Mouse (Mus musculus) gastrocnemius, postnatal 14 days (tissue): ENCODE measurements at regions not wholly inside any gene's neighbourhood (a gene's known extent, or its start where the extent isn't known, plus 50 kb on each side); places are given as distances from the start of the nearest gene placed in this dataset.
"Not testable (repeated sequence)": the region's sequence is repeated elsewhere in the genome, so short reads cannot be mapped to it uniquely, and the experiment has no call there.

ENCODE experiments used
- DNase-seq: peaks from one replicate; pipeline ENCODE4 v3.0.0; 2021; ENCODE audit warnings: mixed read lengths
- intact Hi-C: fragments of 180-260 bp; cut with DNase I; formaldehyde crosslinking; loops from one replicate; pipeline ENCODE4 v1.15.1; 2025; ENCODE audit warnings: low total_unique reads

GRCm38 (mm10) chr15:60333573-60334306 lies 317.3 kb upstream of the 4933412E24Rik start:
- intact Hi-C loops, result no loop called here
- no peak for DNase-seq

- DNase-seq, result no peak
- intact Hi-C loops, result no loop called here
Observed at GRCm38 (mm10) chr15:60317577-60317976, 301.2 kb upstream of the 4933412E24Rik start.

GRCm38 (mm10) chr15:60315210-60315609 lies 298.8 kb upstream of the 4933412E24Rik start:
- intact Hi-C loops, result no loop called here
- DNase-seq, result no peak

- intact Hi-C loops, result no loop called here
- no peak for DNase-seq
Observed at GRCm38 (mm10) chr15:60309909-60310308, 293.5 kb upstream of the 4933412E24Rik start.

GRCm38 (mm10) chr15:60308968-60309367 lies 292.6 kb upstream of the 4933412E24Rik start:
- DNase-seq, result no peak
- intact Hi-C loops, result no loop called here

- no peak for DNase-seq
- intact Hi-C loops, result no loop called here
Observed at GRCm38 (mm10) chr15:60308126-60308525, 291.7 kb upstream of the 4933412E24Rik start.

GRCm38 (mm10) chr15:60303501-60303900 lies 287.1 kb upstream of the 4933412E24Rik start:
- intact Hi-C loops, result no loop called here
- DNase-seq, result no peak

- peak; percentile 4 for DNase-seq
- intact Hi-C loops, result no loop called here
Observed at GRCm38 (mm10) chr15:60301939-60302338, 285.5 kb upstream of the 4933412E24Rik start.

- DNase-seq, result no peak
- intact Hi-C loops, result no loop called here
Observed at GRCm38 (mm10) chr15:60285321-60285720, 268.9 kb upstream of the 4933412E24Rik start.

- intact Hi-C loops, result no loop called here
- DNase-seq, result no peak
Observed at GRCm38 (mm10) chr15:60280378-60280777, 264.0 kb upstream of the 4933412E24Rik start.

GRCm38 (mm10) chr15:60253661-60254060 lies 237.2 kb upstream of the 4933412E24Rik start:
- intact Hi-C loops, DNase-seq: not testable (repeated sequence)

- intact Hi-C loops, result no loop called here
- DNase-seq, result no peak
Observed at GRCm38 (mm10) chr15:60226335-60226938, 210.0 kb upstream of the 4933412E24Rik start.

GRCm38 (mm10) chr15:60195070-60195469 lies 178.7 kb upstream of the 4933412E24Rik start:
- intact Hi-C loops, result no loop called here
- no peak for DNase-seq

GRCm38 (mm10) chr15:60193157-60193556 lies 176.7 kb upstream of the 4933412E24Rik start:
- no peak for DNase-seq
- intact Hi-C loops, result no loop called here

- no peak for DNase-seq
- intact Hi-C loops, result no loop called here
Observed at GRCm38 (mm10) chr15:60187002-60187715, 170.7 kb upstream of the 4933412E24Rik start.

GRCm38 (mm10) chr15:60141554-60142070 lies 125.2 kb upstream of the 4933412E24Rik start:
- DNase-seq, result no peak
- intact Hi-C loops, result no loop called here

GRCm38 (mm10) chr15:60136671-60137070 lies 120.3 kb upstream of the 4933412E24Rik start:
- intact Hi-C loops, result no loop called here
- DNase-seq, result no peak

GRCm38 (mm10) chr15:60134515-60134914 lies 118.1 kb upstream of the 4933412E24Rik start:
- intact Hi-C loops, result no loop called here
- DNase-seq, result no peak

- DNase-seq, result no peak
- intact Hi-C loops, result no loop called here
Observed at GRCm38 (mm10) chr15:60132701-60133100, 116.3 kb upstream of the 4933412E24Rik start.

- DNase-seq, result no peak
Observed at GRCm38 (mm10) chr15:60124461-60124860, 108.0 kb upstream of the 4933412E24Rik start.

More at GRCm38 (mm10) chr15:60124461-60124860, 108.0 kb upstream of the 4933412E24Rik start:
- intact Hi-C loops, result no loop called here
